Mouse (Mus musculus): Measurements from ENCODE around the gene Fabp6. TPM values are rescaled to one million over a fixed set of nuclear protein-coding genes. Genes with fewer than 3 reads are reported as not detected.

Gene Fabp6
- total RNA-seq (2014; rRNA removed) (not detected in 2 replicates), polyA plus RNA-seq (2015; fragmentation: Nextera tagmentation; extraction: Ambion mirVana) (not detected in 2 replicates)

GRCm38 (mm10) chr11:43601440-43601839 is at the start of gene Fabp6:
Gene Fabp6 (minus strand): TSS chr11:43601540.
- WGBS, result 88% methylated on average over 5 of the region's 5 CpGs
- DNase-seq (ENCODE audit: low spot score) (no peak), ATAC-seq (ENCODE audit: low FRiP score) (no peak)
- TF ChIP-seq CTCF (IDR thresholded peaks at IDR 0.05), result no peak
- Histone ChIP-seq H3K27ac (ENCODE audit: low read depth, low read length) (no peak within 1 kb of the TSS), H3K9me3 (ENCODE audit: low read length) (no peaks in the 10 kb centered on the region), H3K4me3 (ENCODE audit: low read depth, low read length) (no peak within 1 kb of the TSS), H3K36me3 (ENCODE audit: insufficient read depth, low read length) (no peaks in the 10 kb centered on the region), H3K4me2 (ENCODE audit: low read depth, low read length, poor library complexity, severe bottlenecking) (no peak within 1 kb of the TSS), H3K4me1 (ENCODE audit: insufficient read depth, low read length) (no peaks in the 10 kb centered on the region), H3K9ac (replicated peaks; ENCODE audit: low read length, poor library complexity, severe bottlenecking) (no peak within 1 kb of the TSS), H3K27me3 (ENCODE audit: insufficient read depth, low read length) (no peaks in the 10 kb centered on the region)

- H3K4me1 ChIP-seq (ENCODE audit: insufficient read depth, low read length), result no peaks in the 10 kb centered on the region
- H3K9me3 ChIP-seq (ENCODE audit: low read length), result no peaks in the 10 kb centered on the region
- 87% methylated on average over 3 of the region's 3 CpGs for WGBS
- no peak overlapping the region for H3K4me3 ChIP-seq (ENCODE audit: low read depth, low read length)
- H3K9ac ChIP-seq (replicated peaks; ENCODE audit: low read length, poor library complexity, severe bottlenecking), result no peak overlapping the region
- H3K36me3 ChIP-seq (ENCODE audit: insufficient read depth, low read length), result no peaks in the 10 kb centered on the region
- TF ChIP-seq CTCF (IDR thresholded peaks at IDR 0.05), result peak; percentile 25; the same call in 1 of the 2 replicates
- H3K27ac ChIP-seq (ENCODE audit: low read depth, low read length), result no peak overlapping the region
- DNase-seq (ENCODE audit: low spot score), result no peak
- no peak overlapping the region for H3K4me2 ChIP-seq (ENCODE audit: low read depth, low read length, poor library complexity, severe bottlenecking)
- no peak for ATAC-seq (ENCODE audit: low FRiP score)
- H3K27me3 ChIP-seq (ENCODE audit: insufficient read depth, low read length), result no peaks in the 10 kb centered on the region
Observed at GRCm38 (mm10) chr11:43645286-43645685, 43.9 kb upstream of the Fabp6 start.

- no peak overlapping the region for H3K4me3 ChIP-seq (ENCODE audit: low read depth, low read length)
- H3K36me3 ChIP-seq (ENCODE audit: insufficient read depth, low read length), result no peaks in the 10 kb centered on the region
- H3K9ac ChIP-seq (replicated peaks; ENCODE audit: low read length, poor library complexity, severe bottlenecking), result no peak overlapping the region
- H3K4me1 ChIP-seq (ENCODE audit: insufficient read depth, low read length), result no peaks in the 10 kb centered on the region
- no peaks in the 10 kb centered on the region for H3K27me3 ChIP-seq (ENCODE audit: insufficient read depth, low read length)
- no peak for TF ChIP-seq CTCF (IDR thresholded peaks at IDR 0.05)
- ATAC-seq (ENCODE audit: low FRiP score), result peak; percentile 89
- no peak overlapping the region for H3K27ac ChIP-seq (ENCODE audit: low read depth, low read length)
- WGBS, result 26% methylated on average over 2 of the region's 2 CpGs
- no peak overlapping the region for H3K4me2 ChIP-seq (ENCODE audit: low read depth, low read length, poor library complexity, severe bottlenecking)
- peak; percentile 92 for DNase-seq (ENCODE audit: low spot score)
- H3K9me3 ChIP-seq (ENCODE audit: low read length), result no peaks in the 10 kb centered on the region
Observed at GRCm38 (mm10) chr11:43643180-43643591, 41.8 kb upstream of the Fabp6 start.

GRCm38 (mm10) chr11:43638486-43638885 is 37.1 kb upstream of the Fabp6 start:
- no peaks in the 10 kb centered on the region for H3K27me3 ChIP-seq (ENCODE audit: insufficient read depth, low read length)
- H3K36me3 ChIP-seq (ENCODE audit: insufficient read depth, low read length), result no peaks in the 10 kb centered on the region
- DNase-seq (ENCODE audit: low spot score) (no peak), ATAC-seq (ENCODE audit: low FRiP score) (no peak)
- 95% methylated on average over 3 of the region's 3 CpGs for WGBS
- H3K9me3 ChIP-seq (ENCODE audit: low read length), result no peaks in the 10 kb centered on the region
- H3K4me3 ChIP-seq (ENCODE audit: low read depth, low read length), result no peak overlapping the region
- TF ChIP-seq CTCF (IDR thresholded peaks at IDR 0.05), result no peak
- H3K9ac ChIP-seq (replicated peaks; ENCODE audit: low read length, poor library complexity, severe bottlenecking), result no peak overlapping the region
- no peak overlapping the region for H3K4me2 ChIP-seq (ENCODE audit: low read depth, low read length, poor library complexity, severe bottlenecking)
- peaks cover 3% of the 10 kb centered on the region; the same call in 1 of the 2 replicates for H3K4me1 ChIP-seq (ENCODE audit: insufficient read depth, low read length)
- no peak overlapping the region for H3K27ac ChIP-seq (ENCODE audit: low read depth, low read length)

- 81% methylated on average over 4 of the region's 4 CpGs for WGBS
- Histone ChIP-seq H3K27ac (ENCODE audit: low read depth, low read length) (no peak overlapping the region), H3K9ac (replicated peaks; ENCODE audit: low read length, poor library complexity, severe bottlenecking) (no peak overlapping the region), H3K27me3 (ENCODE audit: insufficient read depth, low read length) (no peaks in the 10 kb centered on the region), H3K36me3 (ENCODE audit: insufficient read depth, low read length) (no peaks in the 10 kb centered on the region), H3K4me3 (ENCODE audit: low read depth, low read length) (no peak overlapping the region), H3K4me1 (ENCODE audit: insufficient read depth, low read length) (peaks cover 3% of the 10 kb centered on the region; the same call in 1 of the 2 replicates), H3K4me2 (ENCODE audit: low read depth, low read length, poor library complexity, severe bottlenecking) (no peak overlapping the region), H3K9me3 (ENCODE audit: low read length) (no peaks in the 10 kb centered on the region)
- ATAC-seq (ENCODE audit: low FRiP score) (no peak), DNase-seq (ENCODE audit: low spot score) (no peak)
- no peak for TF ChIP-seq CTCF (IDR thresholded peaks at IDR 0.05)
Observed at GRCm38 (mm10) chr11:43636761-43637160, 35.4 kb upstream of the Fabp6 start.

- Histone ChIP-seq H3K9ac (replicated peaks; ENCODE audit: low read length, poor library complexity, severe bottlenecking) (no peak overlapping the region), H3K9me3 (ENCODE audit: low read length) (no peaks in the 10 kb centered on the region), H3K27ac (ENCODE audit: low read depth, low read length) (no peak overlapping the region; the same call in 1 of the 2 replicates), H3K36me3 (ENCODE audit: insufficient read depth, low read length) (no peaks in the 10 kb centered on the region), H3K4me2 (ENCODE audit: low read depth, low read length, poor library complexity, severe bottlenecking) (no peak overlapping the region), H3K4me3 (ENCODE audit: low read depth, low read length) (no peak overlapping the region), H3K4me1 (ENCODE audit: insufficient read depth, low read length) (peaks cover 3% of the 10 kb centered on the region; the same call in 1 of the 2 replicates), H3K27me3 (ENCODE audit: insufficient read depth, low read length) (no peaks in the 10 kb centered on the region)
- peak; percentile 56 for DNase-seq (ENCODE audit: low spot score)
- 28% methylated on average over 18 of the region's 19 CpGs for WGBS
- peak; percentile 51; the same call in 1 of the 2 replicates for ATAC-seq (ENCODE audit: low FRiP score)
- TF ChIP-seq CTCF (IDR thresholded peaks at IDR 0.05), result peak; percentile 16; the same call in 1 of the 2 replicates
Observed at GRCm38 (mm10) chr11:43633658-43634401, 32.5 kb upstream of the Fabp6 start.
